Mouse (Mus musculus) testis, adult 2 months (tissue): ENCODE results near the gene Ccndbp1.

Source experiments
- CTCF ChIP-seq: fragments of 200-500 bp; IDR thresholded peaks from 2 replicates; pipeline ENCODE4 v1.5.1; 2012; ENCODE audit warnings: low read depth, mild to moderate bottlenecking, inconsistent platforms, low read length, moderate library complexity; ENCODE audit not compliant: control insufficient read depth, insufficient read depth, insufficient replicate concordance
- POLR2A ChIP-seq: fragments of 200-500 bp; IDR thresholded peaks from 2 replicates; pipeline ENCODE4 v1.6.1; 2012; ENCODE audit warnings: low read depth, mild to moderate bottlenecking, inconsistent platforms, low read length, moderate library complexity; ENCODE audit not compliant: control insufficient read depth

- TF ChIP-seq CTCF (no peak), POLR2A (no peak)
Measured at GRCm38 (mm10) chr2:120972964-120973363, 35.2 kb upstream of the Ccndbp1 start.
